Mouse (Mus musculus) cerebellum, adult 18-20 months (tissue): Measurements from ENCODE around the gene Pear1.

Experiments used
- DNase-seq, 2 experiments: peaks; one replicate each; pipeline ENCODE4 v3.0.0; 2021

The Pear1 gene

DNA sequence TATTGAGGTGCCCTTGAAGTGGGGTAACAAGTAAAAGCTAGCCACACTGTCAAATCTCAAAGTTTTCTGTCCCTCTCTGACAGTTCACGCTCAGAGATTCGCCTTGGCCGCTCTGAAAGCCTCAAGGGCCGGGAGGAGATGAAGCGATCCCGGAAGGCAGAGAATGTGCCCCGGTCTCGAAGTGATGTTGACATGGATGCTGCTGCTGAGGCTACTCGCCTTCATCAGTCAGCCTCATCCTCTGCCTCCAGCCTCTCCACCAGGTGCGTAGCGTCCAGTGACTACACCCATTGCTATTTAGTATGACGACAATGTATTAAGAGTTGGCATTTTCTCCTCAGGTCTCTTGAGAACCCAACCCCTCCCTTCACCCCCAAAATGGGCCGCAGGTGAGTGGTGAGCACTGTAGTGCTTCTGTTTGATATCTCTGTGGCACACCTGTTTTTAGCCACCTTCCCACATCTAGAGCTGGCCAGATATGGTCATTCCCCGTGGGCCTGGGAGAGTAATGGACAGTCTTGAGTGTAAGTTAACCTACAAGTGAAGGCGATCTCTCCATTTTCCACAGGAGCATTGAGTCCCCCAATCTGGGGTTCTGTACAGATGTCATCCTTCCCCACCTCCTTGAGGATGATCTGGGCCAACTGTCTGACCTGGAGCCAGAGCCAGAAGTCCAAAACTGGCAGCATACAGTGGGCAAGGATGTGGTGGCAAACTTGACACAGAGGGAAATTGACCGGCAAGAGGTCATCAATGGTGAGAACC, 98.5 kb downstream of the Pear1 start:
- DNase-seq: no peak

DNA sequence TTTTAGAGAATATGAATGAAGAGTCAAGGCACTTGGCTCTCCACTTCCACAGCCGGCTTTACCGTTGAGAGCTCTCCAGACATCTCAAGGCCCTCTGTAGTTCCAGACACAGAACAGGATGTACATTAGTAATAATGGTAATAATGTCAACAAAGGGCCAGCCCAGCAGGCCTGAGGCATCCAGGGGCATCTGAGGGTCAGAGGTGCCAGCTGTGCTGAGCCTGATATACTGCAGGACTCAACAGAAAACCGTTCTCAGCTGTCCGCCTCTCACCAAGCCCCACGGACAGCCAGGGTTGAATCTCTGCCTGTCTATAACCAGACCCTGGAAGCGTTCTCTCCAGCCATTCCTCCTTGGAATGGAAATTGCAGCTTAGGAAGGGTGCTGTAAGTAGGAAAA, 99.5 kb downstream of the Pear1 start:
- no peak for DNase-seq

DNA sequence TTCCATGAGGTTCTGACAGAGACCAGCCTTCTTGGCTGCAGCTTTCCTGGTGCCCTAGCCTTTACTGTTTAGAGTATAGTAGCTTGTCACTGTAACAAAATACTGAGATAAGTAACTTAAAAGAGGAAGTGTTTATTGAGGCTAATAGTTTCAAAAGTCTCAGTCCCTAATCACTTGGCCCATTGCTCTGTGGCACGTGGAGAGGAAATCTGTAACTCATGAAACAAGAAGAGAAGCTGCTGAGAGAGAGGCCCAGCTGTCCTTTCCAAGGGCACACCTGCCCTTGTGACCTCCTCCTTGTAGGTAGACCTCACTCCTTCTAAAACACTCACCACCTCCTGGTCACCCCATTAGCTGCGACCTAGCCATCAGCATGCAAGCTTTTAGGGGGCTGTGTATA, 105.6 kb downstream of the Pear1 start:
- no peak for DNase-seq
